Mouse (Mus musculus): ENCODE data around the gene Gp2. TPM values are rescaled to one million over a fixed set of nuclear protein-coding genes. Genes with fewer than 3 reads are reported as not detected.

The Gp2 gene
- polyA plus RNA-seq, 1 experiment from 2014 or later: not detected

GRCm38 (mm10) chr7:119394050-119394732 is 64.9 kb downstream of the Gp2 start:
- H3K9ac ChIP-seq (replicated peaks): no peak overlapping the region
- WGBS: 75% methylated on average over 13 of the region's 13 CpGs
- H3K4me1 ChIP-seq: no peaks in the 10 kb centered on the region
- H3K27ac ChIP-seq (replicated peaks): no peak overlapping the region
- no peaks in the 10 kb centered on the region for H3K36me3 ChIP-seq
- no peak overlapping the region for H3K4me2 ChIP-seq (replicated peaks)
- H3K27me3 ChIP-seq: no peaks in the 10 kb centered on the region
- ATAC-seq (ENCODE audit: low FRiP score, low read depth): no peak
- H3K4me3 ChIP-seq: no peak overlapping the region
- no peaks in the 10 kb centered on the region for H3K9me3 ChIP-seq

Other genes starting within 250 kb of the Gp2 start
- not detected in 2 replicates for gene Umod, start 20.0 kb upstream of the Gp2 start, polyA plus RNA-seq (2016; fragmentation: Nextera tagmentation; extraction: Ambion mirVana)
- gene Acsm5, start 60.2 kb upstream of the Gp2 start, polyA plus RNA-seq (2016; fragmentation: Nextera tagmentation; extraction: Ambion mirVana): not detected in 2 replicates
- gene Pdilt, start 64.2 kb upstream of the Gp2 start, polyA plus RNA-seq (2016; fragmentation: Nextera tagmentation; extraction: Ambion mirVana): 0.13 TPM in 1 of 2 replicates, not detected in the other
- not detected in 2 replicates for gene Acsm2, start 95.1 kb upstream of the Gp2 start, polyA plus RNA-seq (2016; fragmentation: Nextera tagmentation; extraction: Ambion mirVana)
- gene Acsm1, start 147.7 kb upstream of the Gp2 start, polyA plus RNA-seq (2016; fragmentation: Nextera tagmentation; extraction: Ambion mirVana): not detected in 2 replicates
- not detected in 2 replicates for gene Acsm4, start 230.7 kb upstream of the Gp2 start, polyA plus RNA-seq (2016; fragmentation: Nextera tagmentation; extraction: Ambion mirVana)

Data from midbrain, embryonic 12.5 days (tissue).